Mouse (Mus musculus): ENCODE measurements around the gene 2610028H24Rik.

2610028H24Rik gene

DNA sequence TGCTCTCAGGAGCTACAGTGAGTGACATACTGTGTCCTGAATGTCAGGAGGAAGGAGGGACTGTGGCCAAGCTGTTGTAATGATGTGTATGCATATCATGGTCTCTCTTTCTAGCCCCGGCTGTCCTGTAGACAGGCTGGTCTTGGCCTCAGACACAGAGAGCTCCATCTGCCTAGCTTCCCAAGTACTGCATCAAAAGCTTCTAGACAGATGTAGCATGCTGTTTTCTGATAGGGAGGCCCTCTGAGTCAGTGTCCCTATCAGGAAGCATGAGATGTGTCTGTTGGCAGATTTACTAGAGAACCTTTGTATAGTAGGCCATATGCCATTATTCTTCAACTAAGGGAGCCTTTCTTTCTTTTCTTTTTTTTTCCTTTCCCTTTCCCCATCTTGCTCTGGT lies 44.6 kb downstream of the 2610028H24Rik start:
- no peak for DNase-seq

- no peak for DNase-seq
These were observed 46.6 kb downstream of the 2610028H24Rik start for GRCm38 (mm10) chr10:76495501-76495900.

- no peak for DNase-seq
These were observed 47.5 kb downstream of the 2610028H24Rik start for GRCm38 (mm10) chr10:76496366-76496765.

- no peak for DNase-seq
These were observed 48.6 kb downstream of the 2610028H24Rik start for GRCm38 (mm10) chr10:76497522-76497921.

- no peak for DNase-seq
These were observed 55.5 kb downstream of the 2610028H24Rik start for GRCm38 (mm10) chr10:76504271-76504943.

DNA sequence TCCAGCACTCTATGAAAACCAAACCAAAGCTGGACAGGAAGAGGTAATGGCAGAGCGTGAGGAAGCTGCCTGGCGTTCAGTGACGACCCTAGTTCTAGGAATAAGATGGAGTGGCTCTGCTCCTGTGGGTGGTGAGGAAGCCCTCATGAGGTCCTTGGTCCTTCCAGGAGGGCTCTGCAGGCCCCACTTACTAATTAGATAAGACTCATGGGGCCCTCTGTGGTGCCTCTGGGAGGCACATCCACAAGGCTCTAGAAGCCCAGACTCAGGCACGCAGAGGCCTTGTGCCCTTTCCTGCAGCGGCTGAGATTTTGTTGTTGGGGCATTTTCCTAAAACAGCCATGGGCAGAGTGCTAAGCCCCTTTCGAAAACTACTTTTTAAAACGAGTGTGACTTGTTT lies 57.0 kb downstream of the 2610028H24Rik start:
- no peak for DNase-seq

All from kidney, adult 8-10 months (tissue).